Mouse (Mus musculus): Measurements from ENCODE around the gene Mustn1.

The Mustn1 gene

GRCm38 (mm10) chr14:30878958-30879571, at the start of gene Mustn1:
TSS of gene Mustn1 (plus strand) at chr14:30879200.
- DNase-seq, result no peak

DNA sequence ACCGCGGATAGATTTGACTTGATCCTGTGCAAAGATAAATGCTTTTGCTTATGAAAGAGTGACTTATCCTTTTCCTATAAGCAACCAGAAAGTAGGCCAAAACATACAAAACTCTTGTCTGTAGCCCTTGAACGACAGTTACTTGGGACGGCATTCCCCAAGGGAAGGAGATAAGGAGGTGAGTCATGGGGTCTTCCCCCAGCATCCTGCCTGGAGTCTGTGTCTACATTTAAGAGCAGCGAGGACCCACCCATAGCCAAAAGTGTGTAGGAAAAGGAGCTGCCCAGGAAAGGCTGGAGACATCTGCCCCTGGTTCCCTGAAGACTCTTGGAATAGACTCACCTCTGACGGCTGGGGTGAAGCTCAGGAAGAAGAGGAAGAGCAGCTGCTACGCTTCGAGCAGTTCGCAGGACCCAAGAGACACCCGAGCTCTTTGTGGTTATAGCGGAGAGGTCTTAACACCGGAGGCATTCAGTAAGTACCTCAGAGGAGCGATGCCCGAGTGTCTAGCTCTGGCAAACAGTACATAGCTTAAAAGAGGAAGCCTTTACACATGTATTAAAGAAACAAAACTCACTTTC, 41.5 kb upstream of the Mustn1 start:
- no peak for DNase-seq

- no peak for DNase-seq
Measured at GRCm38 (mm10) chr14:30843701-30844100, 35.3 kb upstream of the Mustn1 start.

DNA sequence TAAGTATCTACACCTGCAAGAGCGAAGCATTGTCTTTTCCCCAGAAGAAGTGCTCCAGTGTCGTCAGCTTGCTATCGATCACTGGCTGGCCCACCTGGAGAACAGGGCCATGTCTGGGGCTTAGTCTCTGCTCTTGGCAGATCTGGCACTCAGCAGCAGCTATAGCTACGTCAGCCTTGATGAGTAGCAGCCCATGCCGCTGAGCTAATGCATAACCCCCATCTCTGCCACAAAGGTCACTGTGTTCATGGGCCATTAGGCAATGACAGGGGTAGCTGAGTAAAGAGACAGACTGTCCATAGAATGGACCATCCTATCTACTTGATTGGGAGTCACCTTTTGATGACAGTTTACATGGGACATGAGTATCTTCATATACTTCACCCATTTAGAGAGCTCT, 28.5 kb upstream of the Mustn1 start:
- DNase-seq, result no peak

DNA sequence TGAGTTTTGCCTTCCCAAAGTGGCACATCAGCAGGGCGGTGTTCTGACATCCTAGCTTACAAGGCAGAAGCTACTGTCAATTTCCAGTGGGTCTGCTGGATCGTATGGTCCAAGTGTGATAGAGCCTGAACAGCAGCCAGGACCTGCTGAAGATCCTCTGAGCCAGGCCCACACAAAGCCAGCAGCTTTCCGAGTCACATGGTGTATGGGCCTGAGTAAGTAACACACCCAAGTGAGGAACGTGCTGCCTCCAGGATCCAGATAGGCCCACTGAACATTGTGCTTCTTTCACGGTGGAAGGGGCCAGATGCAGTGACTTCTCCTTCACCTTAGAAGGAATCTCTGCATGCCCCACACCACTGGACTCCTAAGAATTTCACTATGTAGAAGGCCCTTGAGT, 26.7 kb upstream of the Mustn1 start:
- DNase-seq, result no peak

DNA sequence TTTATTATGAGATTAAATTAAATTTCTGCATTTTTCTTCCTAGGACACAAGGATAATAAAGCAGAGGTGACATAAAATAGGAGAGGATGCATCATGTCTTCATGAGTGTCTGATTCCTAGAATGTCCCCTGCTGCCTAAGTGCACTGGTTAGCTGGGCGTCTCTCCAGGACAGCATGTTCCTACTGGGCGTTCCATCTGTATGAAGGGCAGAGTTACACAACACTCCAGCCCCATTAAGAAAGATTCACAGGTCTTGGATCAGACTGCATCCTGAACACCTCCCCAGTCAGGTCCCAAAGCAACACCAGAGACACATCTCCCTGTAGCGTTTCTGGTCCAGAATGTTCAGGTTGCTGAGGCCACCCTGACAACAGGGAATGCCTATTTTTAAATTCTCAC, 23.7 kb upstream of the Mustn1 start:
- DNase-seq, result peak; percentile 75

- peak; percentile 60 for DNase-seq
Measured at GRCm38 (mm10) chr14:30856885-30857507, 22.0 kb upstream of the Mustn1 start.

DNA sequence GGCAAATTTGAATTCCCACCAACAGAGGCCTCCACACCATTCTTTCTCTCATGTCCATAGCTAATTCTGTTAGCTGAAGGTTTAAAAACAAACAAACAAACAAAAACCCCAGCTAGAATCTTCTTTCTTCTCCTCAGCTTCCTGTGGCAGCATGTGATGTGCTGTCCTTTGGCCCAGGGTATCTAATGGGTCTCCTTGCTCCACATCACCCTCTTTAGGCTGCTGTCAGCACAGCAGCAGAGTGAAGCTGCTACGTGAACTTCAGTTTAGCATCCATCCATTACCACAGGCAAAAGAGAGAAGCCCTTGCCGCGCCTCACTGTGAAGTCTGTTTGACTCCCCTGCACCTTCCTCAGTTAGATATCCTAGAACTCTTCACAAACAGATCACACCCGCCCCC, 21.0 kb upstream of the Mustn1 start:
- DNase-seq, result no peak

- DNase-seq, result peak; percentile 61
Measured at GRCm38 (mm10) chr14:30861421-30862125, 17.4 kb upstream of the Mustn1 start.

GRCm38 (mm10) chr14:30862368-30862767, 16.6 kb upstream of the Mustn1 start:
- no peak for DNase-seq

DNA sequence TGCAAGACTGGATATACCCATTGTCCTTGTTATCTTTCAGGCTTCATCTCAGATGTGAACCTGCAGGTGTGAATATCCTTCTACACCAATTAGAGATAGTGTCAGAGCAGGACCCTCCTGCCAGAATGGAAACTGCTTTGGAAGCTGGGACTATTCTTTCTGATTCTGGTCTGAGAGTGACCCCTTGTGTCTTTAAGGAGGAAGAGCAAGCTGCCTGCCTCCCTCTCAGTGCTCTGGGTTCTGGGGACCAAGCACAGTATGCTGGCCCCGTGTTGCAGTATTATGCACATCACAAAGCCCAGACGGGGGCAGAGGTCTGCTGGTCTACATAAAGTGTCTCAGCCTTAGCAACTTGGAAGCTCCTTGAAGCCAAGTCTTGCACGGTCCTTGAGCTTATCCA, 13.7 kb upstream of the Mustn1 start:
- DNase-seq, result no peak

DNA sequence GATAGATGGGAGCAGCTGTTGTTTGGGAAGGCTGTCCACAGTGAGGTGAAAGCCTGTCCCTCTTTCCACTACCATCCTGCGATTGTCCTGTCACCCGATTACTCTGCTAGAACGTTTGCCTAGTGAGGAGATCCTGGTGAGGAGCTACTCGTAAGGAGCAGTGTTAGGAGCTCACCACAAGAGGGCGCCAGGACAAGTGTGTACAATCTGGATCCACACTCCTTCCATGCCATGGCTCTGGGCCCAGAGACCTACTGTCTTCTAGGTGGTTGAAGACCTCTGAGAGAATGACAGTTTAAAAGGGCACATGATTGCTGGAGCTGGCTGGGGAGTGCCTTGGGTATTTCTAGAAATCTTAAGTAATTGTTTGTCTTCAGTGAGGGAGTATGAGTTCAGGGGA, 12.0 kb upstream of the Mustn1 start:
- peak; percentile 65 for DNase-seq

GRCm38 (mm10) chr14:30868826-30869225, 10.2 kb upstream of the Mustn1 start:
- no peak for DNase-seq

DNA sequence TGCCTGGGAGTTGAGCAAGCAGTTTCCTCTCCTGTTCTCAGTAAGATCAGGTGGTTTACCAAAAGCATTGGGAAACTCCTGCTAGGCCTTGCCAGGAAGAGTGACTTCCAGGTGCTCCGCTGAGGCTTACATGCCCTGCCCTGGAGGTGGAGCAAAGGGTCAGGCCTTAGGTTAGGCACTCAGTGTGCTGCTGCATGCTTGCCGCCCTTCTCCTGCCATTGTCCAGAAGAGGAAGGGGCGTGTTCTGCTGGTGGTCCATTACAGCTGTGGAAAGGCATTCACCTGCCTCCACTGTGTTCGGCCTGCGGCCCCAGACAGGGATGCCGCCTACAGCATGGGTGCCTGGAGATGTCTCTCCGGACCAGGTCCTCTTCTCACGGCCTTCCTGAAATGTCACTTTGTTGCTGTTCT, 9.6 kb upstream of the Mustn1 start:
- DNase-seq, result no peak

- no peak for DNase-seq
Measured at GRCm38 (mm10) chr14:30870206-30871147, 8.5 kb upstream of the Mustn1 start.

- no peak for DNase-seq
Measured at GRCm38 (mm10) chr14:30874095-30874700, 4.8 kb upstream of the Mustn1 start.

GRCm38 (mm10) chr14:30875130-30875865, 3.7 kb upstream of the Mustn1 start:
- DNase-seq, result no peak

DNA sequence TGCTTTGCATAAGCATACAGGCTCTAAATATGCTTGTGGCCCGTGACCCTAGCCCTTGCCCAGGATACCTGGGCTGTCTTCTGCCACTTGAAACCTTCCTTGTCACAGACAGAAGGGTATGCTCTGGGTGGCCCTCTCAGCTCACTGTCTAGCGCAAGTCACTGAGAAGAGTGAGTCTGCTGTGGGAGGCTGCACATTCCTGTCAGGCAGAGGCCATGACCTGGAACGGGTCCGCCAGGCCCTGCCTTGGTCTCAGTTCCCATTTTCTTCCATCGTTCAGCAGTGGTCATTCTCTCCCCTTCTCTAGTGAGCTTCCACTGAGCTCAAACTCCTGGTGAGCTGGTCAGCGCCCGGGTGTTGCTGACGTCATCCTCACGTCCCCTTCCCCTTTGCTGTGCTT, 3.0 kb upstream of the Mustn1 start:
- no peak for DNase-seq

DNA sequence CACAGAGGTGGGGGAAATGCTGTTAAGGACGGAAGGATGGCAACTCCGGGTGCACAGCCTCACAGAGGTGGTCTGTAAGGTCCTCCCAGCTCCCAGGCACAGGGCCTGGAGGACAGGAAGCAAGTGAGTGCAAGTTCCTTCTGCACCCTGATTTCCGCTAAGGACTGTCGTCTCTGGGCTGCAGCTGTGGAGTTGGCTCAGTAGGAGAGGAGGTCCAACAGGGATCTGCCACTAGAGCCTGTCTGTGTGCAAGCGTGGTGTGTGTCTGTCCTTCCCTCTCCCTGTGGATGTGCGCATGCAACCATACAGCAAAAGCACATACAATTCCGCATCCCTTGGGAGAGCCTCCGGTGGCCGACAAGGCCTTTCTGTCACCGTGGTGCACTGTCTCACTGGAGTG, 2.5 kb upstream of the Mustn1 start:
- DNase-seq, result no peak

DNA sequence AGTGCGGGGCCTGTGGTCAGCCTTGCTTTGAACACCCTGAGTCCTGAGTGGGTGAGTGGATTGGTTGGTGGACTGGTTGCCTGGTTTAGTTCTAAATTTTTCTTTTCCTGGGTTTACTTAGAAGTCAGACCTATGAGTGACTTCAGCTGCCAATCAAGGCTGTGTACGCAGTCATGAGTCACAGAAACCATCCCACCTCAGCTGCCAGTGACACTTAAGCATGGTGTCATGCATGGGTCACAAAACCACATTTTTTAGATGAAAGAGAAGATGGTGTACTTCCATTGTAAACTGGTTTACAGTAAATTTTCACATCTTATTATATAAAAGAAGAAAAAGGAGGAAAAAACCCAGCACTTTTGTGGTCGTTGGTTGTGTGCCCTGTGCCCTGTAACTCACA, 1.2 kb upstream of the Mustn1 start:
- DNase-seq, result no peak

DNA sequence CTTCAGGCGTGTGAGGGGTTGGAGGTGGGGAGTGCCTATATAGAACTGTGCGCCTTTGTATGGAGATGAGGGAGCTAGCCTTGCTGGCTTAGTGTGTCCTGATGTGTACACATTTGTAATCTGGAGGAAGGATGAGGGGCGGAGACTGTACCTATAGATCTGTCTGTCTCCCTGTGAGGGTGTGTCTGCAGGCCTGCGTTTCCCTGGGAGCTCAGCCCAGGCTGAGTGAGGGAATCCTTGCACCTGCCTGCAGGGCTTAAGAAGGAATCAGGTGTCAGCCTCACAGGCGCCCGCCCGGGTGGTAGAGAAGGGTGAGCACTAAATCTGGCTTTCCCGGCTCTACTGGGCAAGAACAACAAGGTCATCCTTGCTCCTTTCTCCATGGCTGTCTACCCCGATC, 794 bp downstream of the Mustn1 start:
- no peak for DNase-seq

DNA sequence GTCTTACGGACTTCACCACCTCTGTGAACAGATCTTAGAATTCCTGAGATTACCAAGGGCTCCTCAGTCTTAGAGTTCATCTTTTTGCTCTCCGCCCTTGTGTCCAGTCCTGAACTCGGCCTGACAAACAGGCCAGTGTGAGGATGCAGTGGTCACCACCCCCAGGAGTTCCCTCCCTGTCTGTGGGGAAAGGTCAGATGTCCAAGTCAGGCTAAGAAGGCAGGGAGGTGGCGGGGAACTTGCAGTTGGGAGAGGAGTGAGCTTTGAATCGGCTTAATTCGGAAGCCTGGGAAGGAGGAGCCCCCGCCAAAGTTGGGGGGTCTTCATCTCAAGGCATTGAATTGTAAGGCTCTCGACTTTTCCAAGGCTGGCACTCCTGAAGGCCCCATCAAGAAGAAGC, 1.3 kb downstream of the Mustn1 start:
- no peak for DNase-seq

Data from cerebellum, adult 9-11 months (tissue).